Mouse (Mus musculus) kidney, embryonic 14.5 days (tissue): Measurements from ENCODE around the gene Calm4. TPM values are rescaled to one million over a fixed set of nuclear protein-coding genes. Genes with fewer than 3 reads are reported as not detected.

Source experiments
- ATAC-seq: fragments of 200-750 bp; cut with Nextera tagmentation; 2 replicates; pipeline ENCODE4 v1.8.0; 2017; ENCODE audit warnings: moderate number of reproducible peaks, mild to moderate bottlenecking, moderate TSS enrichment, moderate library complexity; ENCODE audit not compliant: low FRiP score, low TSS enrichment
- H3K27ac ChIP-seq: fragments of 300-500 bp; sonication (generic); 2 replicates; pipeline ENCODE4 v1.5.1; 2014; ENCODE audit warnings: low read depth, mild to moderate bottlenecking, low read length, moderate library complexity, mixed read lengths
- H3K27me3 ChIP-seq: fragments of 300-500 bp; sonication (generic); 2 replicates; pipeline ENCODE4 v1.6.1; 2014; ENCODE audit warnings: mild to moderate bottlenecking, low read length; ENCODE audit not compliant: control insufficient read depth, insufficient read depth
- H3K36me3 ChIP-seq: fragments of 300-500 bp; sonication (generic); 2 replicates; pipeline ENCODE4 v1.6.1; 2014; ENCODE audit warnings: low read length, mixed read lengths; ENCODE audit not compliant: control insufficient read depth, insufficient read depth
- H3K4me1 ChIP-seq: fragments of 300-500 bp; sonication (generic); 2 replicates; pipeline ENCODE4 v1.6.1; 2014; ENCODE audit warnings: low read length, mixed read lengths; ENCODE audit not compliant: control insufficient read depth, insufficient read depth
- H3K4me2 ChIP-seq: fragments of 300-500 bp; sonication (generic); replicated peaks from 2 replicates; pipeline ENCODE4 v1.6.1; 2014; ENCODE audit warnings: low read depth, mild to moderate bottlenecking, low read length
- H3K4me3 ChIP-seq: fragments of 300-500 bp; sonication (generic); 2 replicates; pipeline ENCODE4 v1.5.1; 2014; ENCODE audit warnings: mild to moderate bottlenecking, low read length
- H3K9ac ChIP-seq: fragments of 300-500 bp; sonication (generic); 2 replicates; pipeline ENCODE4 v1.6.1; 2014; ENCODE audit warnings: low read depth, mild to moderate bottlenecking, low read length, moderate library complexity
- H3K9me3 ChIP-seq: fragments of 300-500 bp; sonication (generic); 2 replicates; pipeline ENCODE4 v1.6.1; 2016; ENCODE audit warnings: low read length; ENCODE audit not compliant: control insufficient read depth
- WGBS: fragments of 180-500 bp; shearing (Covaris S2); extraction: QIAGEN DNeasy Blood & Tissue Kit; methylation state at CpG from one replicate; pipeline ENCODE4 v1.1.7; 2014; 5-methylcytosine and 5-hydroxymethylcytosine counted together
- polyA plus RNA-seq: library from polyadenylated mRNA; unstranded; fragments of >200 nt; fragmentation: Nextera tagmentation; extraction: Ambion mirVana; gene quantifications from 2 replicates; pipeline ENCODE4 v1.2.1, GENCODE M21; 2014

Gene Calm4
- polyA plus RNA-seq, 1 experiment from 2014 or later, result not detected

GRCm38 (mm10) chr13:3866355-3867052, 28.9 kb downstream of the Calm4 start:
- WGBS, result 86% methylated on average over 8 of the region's 8 CpGs
- Histone ChIP-seq H3K4me1 (no peaks in the 10 kb centered on the region), H3K9ac (no peak overlapping the region), H3K36me3 (no peaks in the 10 kb centered on the region), H3K4me2 (no peak overlapping the region), H3K27ac (no peak overlapping the region), H3K9me3 (no peaks in the 10 kb centered on the region), H3K4me3 (no peak overlapping the region), H3K27me3 (no peaks in the 10 kb centered on the region)
- no peak for ATAC-seq

- no peak for ATAC-seq
- Histone ChIP-seq H3K9me3 (no peaks in the 10 kb centered on the region), H3K36me3 (no peaks in the 10 kb centered on the region), H3K9ac (no peak overlapping the region), H3K27me3 (no peaks in the 10 kb centered on the region), H3K27ac (no peak overlapping the region), H3K4me3 (no peak overlapping the region), H3K4me2 (no peak overlapping the region), H3K4me1 (no peaks in the 10 kb centered on the region)
- 89% methylated on average over 6 of the region's 6 CpGs for WGBS
Measured at GRCm38 (mm10) chr13:3867158-3867557, 29.6 kb downstream of the Calm4 start.

DNA sequence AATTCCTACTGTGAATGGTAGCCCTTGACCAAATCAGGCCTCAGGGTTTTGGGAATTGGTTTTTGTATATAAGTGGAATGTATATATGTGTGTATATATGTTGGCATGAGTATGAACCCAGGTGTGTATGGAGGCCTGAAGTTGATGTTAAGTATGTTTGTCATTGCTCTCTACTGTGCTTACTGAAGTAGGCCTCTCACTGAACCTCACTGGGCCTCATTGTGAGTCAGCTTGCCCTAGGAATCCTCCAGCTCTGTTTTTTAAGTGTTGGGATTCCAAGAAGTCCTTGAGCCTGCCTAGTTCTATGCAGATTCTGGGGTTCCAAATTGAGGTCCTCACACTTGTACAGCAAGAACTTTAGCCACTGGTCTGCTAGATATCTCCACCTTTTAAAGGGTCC, 32.3 kb downstream of the Calm4 start:
- no peaks in the 10 kb centered on the region for H3K9me3 ChIP-seq

GRCm38 (mm10) chr13:3872832-3873231, 35.3 kb downstream of the Calm4 start:
- Histone ChIP-seq H3K27me3 (no peaks in the 10 kb centered on the region), H3K36me3 (no peaks in the 10 kb centered on the region), H3K9me3 (no peaks in the 10 kb centered on the region), H3K4me3 (no peak overlapping the region), H3K4me2 (no peak overlapping the region), H3K9ac (no peak overlapping the region), H3K27ac (no peak overlapping the region), H3K4me1 (no peaks in the 10 kb centered on the region)
- WGBS, result 91% methylated on average over 4 of the region's 4 CpGs
- ATAC-seq, result no peak

More for the DNA sequence above, 32.3 kb downstream of the Calm4 start:
- Histone ChIP-seq H3K4me1 (no peaks in the 10 kb centered on the region), H3K27ac (no peak overlapping the region), H3K4me3 (no peak overlapping the region), H3K36me3 (no peaks in the 10 kb centered on the region), H3K27me3 (no peaks in the 10 kb centered on the region), H3K9ac (no peak overlapping the region), H3K4me2 (no peak overlapping the region)
- ATAC-seq, result no peak

DNA sequence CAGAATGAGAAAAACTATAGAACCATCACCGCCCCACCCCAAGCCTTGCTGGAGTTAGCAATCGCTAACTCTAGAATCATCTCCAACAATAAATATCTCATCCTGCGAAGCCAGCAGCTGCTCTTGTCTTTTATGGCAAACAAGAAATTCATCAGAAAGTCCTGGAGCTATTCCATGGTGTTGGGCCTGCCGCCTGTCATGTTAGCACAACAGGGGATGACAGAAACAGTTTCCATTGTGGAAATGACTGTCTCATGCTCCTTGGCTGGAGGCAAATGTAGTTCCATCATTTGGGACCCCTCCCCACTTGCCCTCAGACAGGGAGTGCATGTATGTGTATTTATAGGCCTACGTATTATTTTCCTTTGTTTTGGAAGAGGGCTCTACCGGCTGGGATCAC, 38.9 kb downstream of the Calm4 start:
- WGBS, result 74% methylated on average over 6 of the region's 6 CpGs
- Histone ChIP-seq H3K36me3 (peaks cover 3% of the 10 kb centered on the region; the same call in 1 of the 2 replicates), H3K4me2 (no peak overlapping the region), H3K9ac (no peak overlapping the region), H3K9me3 (no peaks in the 10 kb centered on the region), H3K4me1 (no peaks in the 10 kb centered on the region), H3K27ac (no peak overlapping the region), H3K27me3 (no peaks in the 10 kb centered on the region), H3K4me3 (no peak overlapping the region)
- ATAC-seq, result 0 out of 2 replicates have a peak, but pooled peaks have one; percentile 7

DNA sequence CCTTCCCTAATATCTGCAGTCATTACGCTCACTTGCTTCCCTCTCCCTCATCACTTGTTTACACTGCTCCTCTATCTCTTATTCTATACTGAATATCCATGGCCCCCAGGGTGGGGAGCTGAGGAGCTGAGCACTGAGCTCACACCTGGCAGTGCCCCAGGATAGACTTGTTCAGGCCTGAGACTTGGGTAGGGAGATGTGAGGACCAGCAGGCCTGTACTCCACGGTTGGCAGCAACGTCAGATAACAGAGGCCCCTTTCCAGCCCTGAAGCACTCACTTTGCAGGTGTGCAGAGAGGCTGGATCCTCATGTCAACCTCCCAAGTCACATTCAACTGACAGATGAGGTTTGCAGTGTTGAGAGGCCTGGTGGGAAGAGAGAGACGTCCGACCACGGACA, 39.6 kb downstream of the Calm4 start:
- ATAC-seq, result peak; percentile 18; the same call in 1 of the 2 replicates
- Histone ChIP-seq H3K4me1 (no peaks in the 10 kb centered on the region), H3K27ac (no peak overlapping the region), H3K4me3 (no peak overlapping the region), H3K27me3 (no peaks in the 10 kb centered on the region), H3K9ac (no peak overlapping the region), H3K4me2 (no peak overlapping the region), H3K36me3 (peaks cover 10% of the 10 kb centered on the region; the same call in 1 of the 2 replicates), H3K9me3 (no peaks in the 10 kb centered on the region)
- WGBS, result 51% methylated on average over 6 of the region's 6 CpGs

- Histone ChIP-seq H3K4me2 (no peak overlapping the region), H3K9me3 (no peaks in the 10 kb centered on the region), H3K36me3 (peaks cover 15% of the 10 kb centered on the region; the same call in 1 of the 2 replicates), H3K4me1 (no peaks in the 10 kb centered on the region), H3K4me3 (no peak overlapping the region), H3K9ac (no peak overlapping the region), H3K27me3 (no peaks in the 10 kb centered on the region), H3K27ac (no peak overlapping the region)
- 0 out of 2 replicates have a peak, but pooled peaks have one; percentile 64 for ATAC-seq
- 37% methylated on average over 4 of the region's 4 CpGs for WGBS
Measured at GRCm38 (mm10) chr13:3877679-3878220, 40.2 kb downstream of the Calm4 start.

GRCm38 (mm10) chr13:3886663-3887062, 49.1 kb downstream of the Calm4 start:
- no peaks in the 10 kb centered on the region for H3K9me3 ChIP-seq
- WGBS, result 95% methylated on average over 7 of the region's 7 CpGs
- ATAC-seq, result no peak
- peaks cover 5% of the 10 kb centered on the region; the same call in 1 of the 2 replicates for H3K4me1 ChIP-seq
- no peak overlapping the region for H3K27ac ChIP-seq
- no peak overlapping the region for H3K9ac ChIP-seq
- H3K27me3 ChIP-seq, result no peaks in the 10 kb centered on the region
- H3K36me3 ChIP-seq, result peaks cover 57% of the 10 kb centered on the region
- no peak overlapping the region for H3K4me3 ChIP-seq
- H3K4me2 ChIP-seq, result no peak overlapping the region
